8 mouse cellular contexts compared by ENCODE assay signal in genomic region chr2:59160605-59160963, GRCm38 (mm10). TPM values are rescaled to one million over a fixed set of nuclear protein-coding genes. Genes with fewer than 3 reads are reported as not detected.
A peak's percentile ranks its signal among the peaks of the same experiment; 100 is the strongest.
DNase-seq lines count a peak whose midpoint lies in the region; ATAC-seq and TF ChIP-seq lines count a peak whose summit lies in the region.

Gene Ccdc148 (minus strand): TSS chr2:59160683.
Gene Pkp4 (plus strand): TSS chr2:59160850.

- peak within 1 kb of the TSS; percentile 82 for H3K9ac ChIP-seq in forebrain, embryonic 14.5 days (ENCODE audit: low read length)
- H3K9ac ChIP-seq in liver, embryonic 15.5 days: peak within 1 kb of the TSS; percentile 64
- H3K9ac ChIP-seq in neural tube, embryonic 11.5 days (ENCODE audit: low read length): peak within 1 kb of the TSS; percentile 80
- H3K9ac ChIP-seq in stomach, embryonic 16.5 days (ENCODE audit: low read length): peak within 1 kb of the TSS; percentile 94

- H3K36me3 ChIP-seq in E14TG2a.4 (ENCODE audit: insufficient read depth, low read length): peaks cover 12% of the 10 kb centered on the region; the same call in 1 of the 2 replicates
- no peaks in the 10 kb centered on the region for H3K36me3 ChIP-seq in forebrain, embryonic 14.5 days (ENCODE audit: control insufficient read depth, insufficient read depth, low read length)
- H3K36me3 ChIP-seq in liver, embryonic 15.5 days (replicated peaks): no peaks in the 10 kb centered on the region
- H3K36me3 ChIP-seq in neural tube, embryonic 11.5 days (ENCODE audit: control insufficient read depth, insufficient read depth, low read length): no peaks in the 10 kb centered on the region
- H3K36me3 ChIP-seq in stomach, embryonic 16.5 days (ENCODE audit: control insufficient read depth, insufficient read depth, low read length): no peaks in the 10 kb centered on the region

- peak within 1 kb of the TSS; percentile 96 for H3K4me3 ChIP-seq in E14TG2a.4 (replicated peaks; ENCODE audit: low read length)
- H3K4me3 ChIP-seq in forebrain, embryonic 14.5 days (ENCODE audit: low read depth, low read length): peak within 1 kb of the TSS; percentile 92
- peak within 1 kb of the TSS; percentile 71 for H3K4me3 ChIP-seq in liver, embryonic 15.5 days (replicated peaks)
- H3K4me3 ChIP-seq in neural tube, embryonic 11.5 days (ENCODE audit: low read depth, low read length): peak within 1 kb of the TSS; percentile 86
- peak within 1 kb of the TSS; percentile 95 for H3K4me3 ChIP-seq in stomach, embryonic 16.5 days (replicated peaks; ENCODE audit: low read length)

- DNase-seq in c-Kit-positive CD71-positive TER-119-positive erythroid progenitor cells, embryonic 14.5 days (ENCODE audit: low spot score): peak; percentile 86
- DNase-seq in forebrain, embryonic 14.5 days (ENCODE audit: low spot score): peak; percentile 98
- DNase-seq in heart, postnatal 10 days: peak; percentile 94 to 95
- DNase-seq in kidney, postnatal 4 days: peak; percentile 93 to 95
- DNase-seq in neural tube, embryonic 11.5 days (ENCODE audit: low spot score): peak; percentile 97

- WGBS in forebrain, embryonic 14.5 days: 0% methylated on average over 19 of the region's 37 CpGs
- 1% methylated on average over 34 of the region's 37 CpGs for WGBS in liver, embryonic 15.5 days (ENCODE audit: insufficient replicate concordance)
- WGBS in neural tube, embryonic 11.5 days: under 1% methylated on average over 34 of the region's 37 CpGs
- WGBS in stomach, embryonic 16.5 days: under 1% methylated on average over 37 of the region's 37 CpGs

- H3K27me3 ChIP-seq in E14TG2a.4 (ENCODE audit: insufficient read depth, low read length): no peaks in the 10 kb centered on the region
- H3K27me3 ChIP-seq in forebrain, embryonic 14.5 days (replicated peaks; ENCODE audit: control insufficient read depth, insufficient read depth, low read length): no peaks in the 10 kb centered on the region
- H3K27me3 ChIP-seq in liver, embryonic 15.5 days: peaks cover 26% of the 10 kb centered on the region
- H3K27me3 ChIP-seq in neural tube, embryonic 11.5 days (ENCODE audit: control insufficient read depth, insufficient read depth, low read length): no peaks in the 10 kb centered on the region
- H3K27me3 ChIP-seq in stomach, embryonic 16.5 days (ENCODE audit: control insufficient read depth, insufficient read depth, low read length): no peaks in the 10 kb centered on the region

- intact Hi-C loops in heart, postnatal 10 days (cut with DNase I): loop anchor here (5.0 kb wide), 5 partner anchors 47 to 277 kb away; no protein-coding TSS in a partner anchor

- H3K27ac ChIP-seq in forebrain, embryonic 14.5 days (ENCODE audit: low read depth, low read length): peak within 1 kb of the TSS; percentile 88
- H3K27ac ChIP-seq in liver, embryonic 15.5 days (replicated peaks): peak within 1 kb of the TSS; percentile 65
- peak within 1 kb of the TSS; percentile 54 for H3K27ac ChIP-seq in neural tube, embryonic 11.5 days (ENCODE audit: low read depth, low read length)
- H3K27ac ChIP-seq in stomach, embryonic 16.5 days (ENCODE audit: low read length): peak within 1 kb of the TSS; percentile 90

- ATAC-seq in forebrain, embryonic 14.5 days: peak; percentile 97
- peak; percentile 96 for ATAC-seq in liver, embryonic 15.5 days (ENCODE audit: insufficient read depth)
- ATAC-seq in neural tube, embryonic 11.5 days (ENCODE audit: insufficient read depth, low FRiP score, low TSS enrichment): peak; percentile 97
- peak; percentile 97 for ATAC-seq in stomach, embryonic 16.5 days (ENCODE audit: insufficient read depth, low FRiP score)

- peak within 1 kb of the TSS; percentile 81 for H3K4me2 ChIP-seq in forebrain, embryonic 14.5 days (ENCODE audit: low read length)
- H3K4me2 ChIP-seq in liver, embryonic 15.5 days: peak within 1 kb of the TSS; percentile 87
- H3K4me2 ChIP-seq in neural tube, embryonic 11.5 days (ENCODE audit: low read depth): peak within 1 kb of the TSS; percentile 67
- H3K4me2 ChIP-seq in stomach, embryonic 16.5 days (ENCODE audit: low read depth, low read length): peak within 1 kb of the TSS; percentile 77

- TF ChIP-seq CTCF in E14TG2a.4 (conservative IDR thresholded peaks at IDR 0.05; ENCODE audit: low read length): no peak

- H3K4me1 ChIP-seq in E14TG2a.4 (replicated peaks; ENCODE audit: low read depth, low read length): peaks cover 44% of the 10 kb centered on the region
- peaks cover 17% of the 10 kb centered on the region for H3K4me1 ChIP-seq in forebrain, embryonic 14.5 days (ENCODE audit: control insufficient read depth, insufficient read depth, low read length)
- peaks cover 25% of the 10 kb centered on the region for H3K4me1 ChIP-seq in liver, embryonic 15.5 days (replicated peaks)
- peaks cover 15% of the 10 kb centered on the region; the same call in 1 of the 2 replicates for H3K4me1 ChIP-seq in neural tube, embryonic 11.5 days (ENCODE audit: control insufficient read depth, insufficient read depth, low read length)
- peaks cover 11% of the 10 kb centered on the region for H3K4me1 ChIP-seq in stomach, embryonic 16.5 days (ENCODE audit: control insufficient read depth, insufficient read depth, low read length)

- no peaks in the 10 kb centered on the region for H3K9me3 ChIP-seq in E14TG2a.4 (ENCODE audit: low read length)
- H3K9me3 ChIP-seq in forebrain, embryonic 14.5 days (replicated peaks; ENCODE audit: control insufficient read depth, low read length): no peaks in the 10 kb centered on the region
- H3K9me3 ChIP-seq in liver, embryonic 15.5 days (replicated peaks): no peaks in the 10 kb centered on the region
- H3K9me3 ChIP-seq in neural tube, embryonic 11.5 days (ENCODE audit: control insufficient read depth, low read length): no peaks in the 10 kb centered on the region
- H3K9me3 ChIP-seq in stomach, embryonic 16.5 days (replicated peaks; ENCODE audit: control insufficient read depth, low read length): no peaks in the 10 kb centered on the region

RNA-seq across cellular contexts. Expression of gene Ccdc148, which starts in this region (rescaled TPM):
- 1.8 and 2.5 TPM in 2 replicates for polyA plus RNA-seq in forebrain, embryonic 14.5 days (2014; fragmentation: Nextera tagmentation; extraction: Ambion mirVana)
- 1 to 10 TPM; 2.3 to 2.6 TPM for total RNA-seq in heart, postnatal 10 days (2021)
- polyA plus RNA-seq in liver, embryonic 15.5 days (2015; fragmentation: Nextera tagmentation; extraction: Ambion mirVana): 0.38 and 0.47 TPM in 2 replicates
- polyA plus RNA-seq in neural tube, embryonic 11.5 days (2014; fragmentation: Nextera tagmentation; extraction: Ambion mirVana): 0.38 and 0.43 TPM in 2 replicates
- polyA plus RNA-seq in stomach, embryonic 16.5 days (2015; fragmentation: Nextera tagmentation; extraction: Ambion mirVana): 0.93 and 1.4 TPM in 2 replicates

RNA-seq across cellular contexts. Expression of gene Pkp4, which starts in this region (rescaled TPM):
- polyA plus RNA-seq in forebrain, embryonic 14.5 days (2014; fragmentation: Nextera tagmentation; extraction: Ambion mirVana): 24.6 and 25.7 TPM in 2 replicates
- 100 to 1,000 TPM; 191 to 198 TPM for total RNA-seq in heart, postnatal 10 days (2021)
- 4.4 and 5.6 TPM in 2 replicates for polyA plus RNA-seq in liver, embryonic 15.5 days (2015; fragmentation: Nextera tagmentation; extraction: Ambion mirVana)
- polyA plus RNA-seq in neural tube, embryonic 11.5 days (2014; fragmentation: Nextera tagmentation; extraction: Ambion mirVana): 12.9 and 16.2 TPM in 2 replicates
- polyA plus RNA-seq in stomach, embryonic 16.5 days (2015; fragmentation: Nextera tagmentation; extraction: Ambion mirVana): 30.0 and 32.6 TPM in 2 replicates

Comparison
In these comparisons a context has a peak if more than half of its experiments do, and no peak if none do; other contexts are left out.
1. Peak in every context shown above with its lines: DNase-seq, ATAC-seq, H3K4me3 ChIP-seq and H3K27ac ChIP-seq.